11 mouse cellular contexts compared by ENCODE assay signal in genomic region chr11:57998872-57999271, GRCm38 (mm10). TPM values are rescaled to one million over a fixed set of nuclear protein-coding genes. Genes with fewer than 3 reads are reported as not detected.
DNase-seq lines count a peak whose midpoint lies in the region; ATAC-seq and TF ChIP-seq lines count a peak whose summit lies in the region.
"Had no signal": no experiment of that assay in that cellular context is flagged by ENCODE, and none has a peak within 500 bp of the region (broad histone marks: within the 10 kb centered on the region; RNA-seq: fewer than 3 reads in every experiment).

No protein-coding gene starts in this region.

- WGBS in liver, postnatal 0 days (ENCODE audit: insufficient replicate concordance): 27% methylated on average over 1 of the region's 1 CpGs

- peak overlapping the region; percentile 75 for H3K27ac ChIP-seq in liver, postnatal 0 days (ENCODE audit: low read depth)
- H3K27ac ChIP-seq: embryonic facial prominence, embryonic 12.5 days; limb, embryonic 12.5 days; midbrain, embryonic 15.5 days had no signal

- no peaks in the 10 kb centered on the region for H3K36me3 ChIP-seq in liver, postnatal 0 days (replicated peaks; ENCODE audit: insufficient read depth, low read length)
- H3K36me3 ChIP-seq: embryonic facial prominence, embryonic 12.5 days; limb, embryonic 12.5 days; midbrain, embryonic 15.5 days had no signal

- peak; percentile 73 for TF ChIP-seq EP300 in liver, postnatal 0 days (IDR thresholded peaks at IDR 0.05; ENCODE audit: low read depth)

- ATAC-seq in liver, postnatal 0 days: peak; percentile 100
- ATAC-seq: midbrain, embryonic 15.5 days had no signal

- no peak overlapping the region for H3K4me2 ChIP-seq in liver, postnatal 0 days (ENCODE audit: low read depth, low read length)
- H3K4me2 ChIP-seq: embryonic facial prominence, embryonic 12.5 days; limb, embryonic 12.5 days; midbrain, embryonic 15.5 days had no signal

- no peaks in the 10 kb centered on the region for H3K9me3 ChIP-seq in liver, postnatal 0 days (ENCODE audit: low read length)
- H3K9me3 ChIP-seq: embryonic facial prominence, embryonic 12.5 days; limb, embryonic 12.5 days; midbrain, embryonic 15.5 days had no signal

- H3K9ac ChIP-seq in liver, postnatal 0 days (replicated peaks): no peak overlapping the region
- H3K9ac ChIP-seq: embryonic facial prominence, embryonic 12.5 days; limb, embryonic 12.5 days; midbrain, embryonic 15.5 days had no signal

- DNase-seq in gastrocnemius, adult 18-20 months (ENCODE audit: low spot score): peak; percentile 35
- DNase-seq in gastrocnemius, postnatal 10 days: no peak
- DNase-seq in adipocyte (ENCODE audit: low spot score): peak; percentile 67
- peak; percentile 95 for DNase-seq in kidney, adult 9 months
- DNase-seq in liver, postnatal 0 days: peak; percentile 41
- DNase-seq in right cerebral cortex, postnatal 14 days: no peak
- no peak for DNase-seq in natural killer cell, adult 2 months (ENCODE audit: low spot score in 2 of 2)
- no peak for DNase-seq in cerebellum, postnatal 36 days

- peaks cover 4% of the 10 kb centered on the region; the same call in 1 of the 2 replicates for H3K4me1 ChIP-seq in liver, postnatal 0 days (ENCODE audit: insufficient read depth)
- H3K4me1 ChIP-seq: embryonic facial prominence, embryonic 12.5 days; limb, embryonic 12.5 days; midbrain, embryonic 15.5 days had no signal

- H3K4me3 ChIP-seq in liver, postnatal 0 days (ENCODE audit: low read depth, low read length): no peak overlapping the region
- H3K4me3 ChIP-seq: embryonic facial prominence, embryonic 12.5 days; limb, embryonic 12.5 days; midbrain, embryonic 15.5 days had no signal

- TF ChIP-seq CTCF in liver, postnatal 0 days (IDR thresholded peaks at IDR 0.05; ENCODE audit: low read depth): no peak

- H3K27me3 ChIP-seq in liver, postnatal 0 days (ENCODE audit: insufficient read depth, low read length): no peaks in the 10 kb centered on the region
- H3K27me3 ChIP-seq: limb, embryonic 12.5 days; midbrain, embryonic 15.5 days had no signal

RNA-seq across cellular contexts. Expression of gene Larp1, which starts 10.0 kb away (rescaled TPM):
- total RNA-seq in gastrocnemius, adult 18-20 months (2021): 10 to 100 TPM; 97.6 to 98.8 TPM
- total RNA-seq in gastrocnemius, postnatal 10 days (2021): 10 to 100 TPM; 78.2 to 88.3 TPM
- polyA plus RNA-seq in liver, postnatal 0 days (2015; fragmentation: Nextera tagmentation; extraction: Ambion mirVana): 10.8 and 11.0 TPM in 2 replicates

Comparison
In these comparisons a context has a peak if more than half of its experiments do, and no peak if none do; other contexts are left out.
1. DNase-seq: peak in gastrocnemius, adult 18-20 months (single experiment), adipocyte (single experiment), kidney, adult 9 months (single experiment) and liver, postnatal 0 days (single experiment); none in gastrocnemius, postnatal 10 days (single experiment), right cerebral cortex, postnatal 14 days (single experiment), natural killer cell, adult 2 months (0 of 2) and cerebellum, postnatal 36 days (0 of 2).